Mouse (Mus musculus) ES-E14 (cell line): ENCODE results near the gene Slc18a3.

Experiments
- CHD2 ChIP-seq: IDR thresholded peaks from 2 replicates; pipeline ENCODE4 v1.6.1; 2014; ENCODE audit warnings: mild to moderate bottlenecking, low read depth, low read length, inconsistent platforms
- ZC3H11A ChIP-seq: IDR thresholded peaks from 2 replicates; pipeline ENCODE4 v1.6.1; 2012; ENCODE audit warnings: low read depth, mild to moderate bottlenecking, inconsistent platforms, low read length, borderline replicate concordance
- ZNF384 ChIP-seq: IDR thresholded peaks from 2 replicates; pipeline ENCODE4 v1.6.1; 2012; ENCODE audit warnings: low read depth, low read length, inconsistent platforms

GRCm38 (mm10) chr14:32446989-32447388 lies 17.7 kb downstream of the Slc18a3 start:
- TF ChIP-seq ZC3H11A (no peak), CHD2 (no peak), ZNF384 (no peak)
